Mouse (Mus musculus) adrenal gland, postnatal 25 days (tissue): ENCODE data around the gene Ociad1. TPM values are rescaled to one million over a fixed set of nuclear protein-coding genes. Genes with fewer than 3 reads are reported as not detected.

Source experiments
- DNase-seq: peaks from one replicate; pipeline ENCODE4 v3.0.0; 2021; ENCODE audit warnings: mixed read lengths
- total RNA-seq: library from RNA; stranded (reverse); gene quantifications from 2 replicates; pipeline ENCODE4 v1.2.3, GENCODE M21; 2021

The Ociad1 gene
- total RNA-seq, 1 experiment from 2014 or later: 245 TPM

GRCm38 (mm10) chr5:73339779-73340722 is 47.5 kb downstream of the Ociad1 start:
- no peak for DNase-seq

GRCm38 (mm10) chr5:73340723-73341235 is 48.2 kb downstream of the Ociad1 start, which contains the start of gene Ociad2:
TSS of gene Ociad2 (minus strand) at chr5:73341028.
- DNase-seq: no peak

- no peak for DNase-seq
Measured at GRCm38 (mm10) chr5:73342701-73343355, 50.2 kb downstream of the Ociad1 start.

- peak; percentile 56 for DNase-seq
Measured at GRCm38 (mm10) chr5:73344310-73344709, 51.7 kb downstream of the Ociad1 start.

GRCm38 (mm10) chr5:73345254-73345653 is 52.7 kb downstream of the Ociad1 start:
- no peak for DNase-seq

GRCm38 (mm10) chr5:73349514-73349913 is 56.9 kb downstream of the Ociad1 start:
- no peak for DNase-seq

GRCm38 (mm10) chr5:73351796-73352195 is 59.2 kb downstream of the Ociad1 start:
- DNase-seq: no peak

GRCm38 (mm10) chr5:73353519-73353918 is 60.9 kb downstream of the Ociad1 start:
- no peak for DNase-seq

- no peak for DNase-seq
Measured at GRCm38 (mm10) chr5:73353978-73354377, 61.4 kb downstream of the Ociad1 start.

GRCm38 (mm10) chr5:73355393-73355792 is 62.8 kb downstream of the Ociad1 start:
- DNase-seq: no peak

- no peak for DNase-seq
Measured at GRCm38 (mm10) chr5:73359134-73359751, 66.7 kb downstream of the Ociad1 start.

GRCm38 (mm10) chr5:73359752-73360141 is 67.2 kb downstream of the Ociad1 start:
- DNase-seq: no peak

- no peak for DNase-seq
Measured at GRCm38 (mm10) chr5:73360240-73360639, 67.7 kb downstream of the Ociad1 start.

GRCm38 (mm10) chr5:73362338-73362737 is 69.8 kb downstream of the Ociad1 start:
- no peak for DNase-seq

- DNase-seq: no peak
Measured at GRCm38 (mm10) chr5:73362791-73363190, 70.2 kb downstream of the Ociad1 start.

Other genes starting within 250 kb of the Ociad1 start
- gene Fryl, start 36.2 kb upstream of the Ociad1 start, total RNA-seq: 52.3 and 60.0 TPM in 2 replicates
- 17.4 and 24.9 TPM in 2 replicates for gene Ociad2, start 48.2 kb downstream of the Ociad1 start, total RNA-seq
- 0.12 TPM in 1 of 2 replicates, not detected in the other for gene Cwh43, start 113.3 kb downstream of the Ociad1 start, total RNA-seq
- 38.0 and 55.6 TPM in 2 replicates for gene Dcun1d4, start 188.2 kb downstream of the Ociad1 start, total RNA-seq